Mouse (Mus musculus) forebrain, embryonic 16.5 days (tissue): ENCODE measurements around the gene Gm20388. TPM values are rescaled to one million over a fixed set of nuclear protein-coding genes. Genes with fewer than 3 reads are reported as not detected.

Source experiments
- ATAC-seq: fragments of 200-750 bp; cut with Nextera tagmentation; 2 replicates; pipeline ENCODE4 v1.8.0; 2017; ENCODE audit warnings: mild to moderate bottlenecking, moderate library complexity
- H3K27ac ChIP-seq: fragments of 300-500 bp; sonication (generic); 2 replicates; pipeline ENCODE4 v1.5.1; 2014; ENCODE audit warnings: low read length, control low read depth
- H3K27me3 ChIP-seq: fragments of 300-500 bp; sonication (generic); replicated peaks from 2 replicates; pipeline ENCODE4 v1.6.1; 2014; ENCODE audit warnings: low read length; ENCODE audit not compliant: control insufficient read depth, insufficient read depth
- H3K36me3 ChIP-seq: fragments of 300-500 bp; sonication (generic); 2 replicates; pipeline ENCODE4 v1.6.1; 2014; ENCODE audit not compliant: control insufficient read depth, insufficient read depth
- H3K4me1 ChIP-seq: fragments of 300-500 bp; sonication (generic); replicated peaks from 2 replicates; pipeline ENCODE4 v1.6.1; 2014; ENCODE audit warnings: low read length; ENCODE audit not compliant: control insufficient read depth, insufficient read depth
- H3K4me2 ChIP-seq: fragments of 300-500 bp; sonication (generic); 2 replicates; pipeline ENCODE4 v1.6.1; 2014; ENCODE audit warnings: mild to moderate bottlenecking, low read length, control low read depth
- H3K4me3 ChIP-seq: fragments of 300-500 bp; sonication (generic); replicated peaks from 2 replicates; pipeline ENCODE4 v1.5.1; 2014; ENCODE audit warnings: mild to moderate bottlenecking, low read length, control low read depth
- H3K9ac ChIP-seq: fragments of 300-500 bp; sonication (generic); replicated peaks from 2 replicates; pipeline ENCODE4 v1.6.1; 2014; ENCODE audit warnings: low read depth, low read length, control low read depth
- H3K9me3 ChIP-seq: fragments of 300-500 bp; sonication (generic); 2 replicates; pipeline ENCODE4 v1.6.1; 2016; ENCODE audit warnings: low read length; ENCODE audit not compliant: control insufficient read depth
- WGBS: fragments of 180-500 bp; shearing (Covaris S2); extraction: QIAGEN DNeasy Blood & Tissue Kit; methylation state at CpG from one replicate; pipeline ENCODE4 v1.1.7; 2014; 5-methylcytosine and 5-hydroxymethylcytosine counted together
- polyA plus RNA-seq: library from polyadenylated mRNA; unstranded; fragments of >200 nt; fragmentation: Nextera tagmentation; extraction: Ambion mirVana; gene quantifications from 2 replicates; pipeline ENCODE4 v1.2.1, GENCODE M21; 2015

Gene Gm20388
- polyA plus RNA-seq, 1 experiment from 2014 or later = 4.7 TPM

GRCm38 (mm10) chr8:121765594-121766138, 1855.0 kb downstream of the Gm20388 start:
- Histone ChIP-seq H3K27ac (no peak overlapping the region), H3K4me3 (no peak overlapping the region), H3K4me2 (no peak overlapping the region), H3K27me3 (no peaks in the 10 kb centered on the region), H3K4me1 (peaks cover 9% of the 10 kb centered on the region), H3K36me3 (no peaks in the 10 kb centered on the region), H3K9ac (no peak overlapping the region), H3K9me3 (no peaks in the 10 kb centered on the region)
- WGBS = 81% methylated on average over 7 of the region's 7 CpGs
- ATAC-seq = no peak

- 46% methylated on average over 3 of the region's 3 CpGs for WGBS
- Histone ChIP-seq H3K27ac (no peak overlapping the region), H3K9ac (no peak overlapping the region), H3K4me2 (no peak overlapping the region), H3K4me1 (peaks cover 15% of the 10 kb centered on the region), H3K27me3 (no peaks in the 10 kb centered on the region), H3K9me3 (no peaks in the 10 kb centered on the region), H3K36me3 (no peaks in the 10 kb centered on the region), H3K4me3 (no peak overlapping the region)
- ATAC-seq = no peak
Observed at GRCm38 (mm10) chr8:121769095-121769494, 1858.5 kb downstream of the Gm20388 start.

DNA sequence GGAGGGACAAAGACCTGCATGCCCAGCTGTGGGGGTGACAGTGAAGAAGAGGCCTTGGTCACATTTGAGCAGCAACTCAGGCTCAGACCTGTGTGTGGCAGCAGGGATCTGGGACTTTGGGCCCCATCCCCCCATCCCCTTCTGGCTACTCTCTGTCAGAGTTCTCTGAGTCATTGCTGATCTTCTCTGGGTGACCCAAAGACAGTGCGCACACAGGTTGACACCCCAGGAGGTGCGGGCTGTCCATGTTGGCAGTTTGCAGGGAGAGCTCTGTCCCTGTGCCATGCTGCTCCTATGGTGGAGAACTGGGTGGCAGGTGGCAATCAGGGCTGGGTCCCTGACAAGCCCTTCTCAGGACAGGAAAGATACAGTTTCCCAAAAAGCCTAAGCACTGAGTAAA, 1859.0 kb downstream of the Gm20388 start:
- 91% methylated on average over 2 of the region's 2 CpGs for WGBS
- no peak for ATAC-seq
- no peak overlapping the region for H3K9ac ChIP-seq
- H3K9me3 ChIP-seq = no peaks in the 10 kb centered on the region
- H3K4me2 ChIP-seq = no peak overlapping the region
- H3K4me3 ChIP-seq = no peak overlapping the region
- H3K27me3 ChIP-seq = no peaks in the 10 kb centered on the region
- peaks cover 15% of the 10 kb centered on the region for H3K4me1 ChIP-seq
- H3K36me3 ChIP-seq = no peaks in the 10 kb centered on the region
- H3K27ac ChIP-seq = no peak overlapping the region

DNA sequence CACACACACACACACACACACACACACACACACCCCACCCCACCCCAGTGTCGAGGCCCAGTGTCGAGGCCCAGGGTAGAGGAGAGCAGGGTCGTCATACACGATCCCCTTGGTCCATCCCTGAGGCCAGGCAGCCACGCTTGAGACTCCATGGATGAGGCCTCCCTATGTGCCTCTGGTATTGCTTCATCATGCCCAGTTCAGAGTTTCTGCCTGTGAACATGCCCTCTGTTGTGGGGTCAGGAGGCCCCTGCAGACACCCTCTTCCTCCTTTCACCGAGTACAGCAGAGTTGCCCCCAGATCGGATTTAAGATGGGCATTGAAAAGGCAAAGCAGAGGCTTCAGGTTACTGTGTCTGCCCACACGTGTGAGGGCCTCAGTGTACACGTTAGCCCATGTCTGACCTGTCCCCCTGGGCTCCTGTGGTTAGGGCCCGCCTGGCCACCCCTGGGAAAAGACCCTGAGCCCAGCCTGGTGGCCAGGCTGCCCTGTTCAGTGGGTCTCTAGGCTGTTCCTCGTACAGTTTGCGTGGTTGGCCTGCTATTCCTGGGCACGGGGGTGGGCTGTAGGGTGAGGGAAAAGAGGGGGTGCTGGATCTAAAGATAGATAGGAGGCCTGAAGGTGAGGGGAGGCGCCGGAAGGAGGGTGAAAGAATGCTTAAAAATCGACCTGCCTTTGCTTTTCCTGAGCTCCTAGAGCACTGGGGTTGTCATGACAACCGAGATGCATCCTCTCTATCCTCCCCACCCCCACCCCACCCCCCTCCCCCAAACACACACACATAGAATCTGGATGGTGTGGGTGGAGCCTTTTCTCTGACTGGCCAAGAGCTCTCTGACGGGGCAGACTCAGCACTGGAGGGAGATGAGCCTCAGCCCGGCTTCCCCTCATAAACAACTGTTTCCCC, 1860.5 kb downstream of the Gm20388 start:
- no peak overlapping the region for H3K4me3 ChIP-seq
- H3K27me3 ChIP-seq = no peaks in the 10 kb centered on the region
- H3K36me3 ChIP-seq = no peaks in the 10 kb centered on the region
- no peak overlapping the region; the same call in 1 of the 2 replicates for H3K9ac ChIP-seq
- peak overlapping the region; percentile 22; the same call in 1 of the 2 replicates for H3K4me2 ChIP-seq
- H3K4me1 ChIP-seq = peaks cover 15% of the 10 kb centered on the region
- H3K27ac ChIP-seq = peak overlapping the region; percentile 58
- H3K9me3 ChIP-seq = no peaks in the 10 kb centered on the region
- ATAC-seq = peak; percentile 88
- 30% methylated on average over 19 of the region's 19 CpGs for WGBS

DNA sequence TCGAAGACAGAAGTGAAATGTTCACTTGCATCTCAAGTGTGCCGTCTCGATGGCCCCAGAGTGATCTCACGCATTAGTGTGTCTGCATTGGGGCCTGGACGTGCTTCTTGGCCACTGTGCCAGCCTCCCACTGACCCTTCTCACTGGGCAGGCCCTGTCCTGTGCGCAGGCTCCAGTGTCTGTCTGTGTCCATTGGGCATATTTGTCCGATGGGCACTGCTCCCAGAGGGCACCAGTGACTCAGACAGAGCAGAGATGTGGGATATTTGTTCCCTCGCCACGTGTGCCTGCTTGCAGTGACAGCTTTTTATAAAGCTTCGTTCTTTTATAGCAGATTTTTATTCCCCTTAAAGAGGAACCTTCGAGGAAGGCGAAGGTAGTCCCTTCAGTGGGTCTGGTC, 1863.2 kb downstream of the Gm20388 start:
- H3K27ac ChIP-seq = no peak overlapping the region
- WGBS = 92% methylated on average over 12 of the region's 12 CpGs
- ATAC-seq = no peak

GRCm38 (mm10) chr8:121782493-121782892, 1871.9 kb downstream of the Gm20388 start:
- WGBS = 63% methylated on average over 5 of the region's 5 CpGs
- H3K36me3 ChIP-seq = 0 out of 2 replicates have a peak, but pooled peaks cover 2% of the 10 kb centered on the region
- H3K9me3 ChIP-seq = no peaks in the 10 kb centered on the region
- 0 out of 2 replicates have a peak, but pooled peaks cover 2% of the 10 kb centered on the region for H3K4me1 ChIP-seq
- H3K4me2 ChIP-seq = no peak overlapping the region
- H3K4me3 ChIP-seq = no peak overlapping the region
- no peak overlapping the region for H3K9ac ChIP-seq
- no peaks in the 10 kb centered on the region for H3K27me3 ChIP-seq
- no peak for ATAC-seq
- no peak overlapping the region for H3K27ac ChIP-seq

More for the DNA sequence above, 1863.2 kb downstream of the Gm20388 start:
- Histone ChIP-seq H3K4me2 (no peak overlapping the region), H3K9me3 (no peaks in the 10 kb centered on the region), H3K4me1 (peaks cover 15% of the 10 kb centered on the region), H3K4me3 (no peak overlapping the region), H3K9ac (no peak overlapping the region), H3K27me3 (no peaks in the 10 kb centered on the region), H3K36me3 (no peaks in the 10 kb centered on the region)

GRCm38 (mm10) chr8:121786542-121786941, 1875.9 kb downstream of the Gm20388 start:
- 59% methylated on average over 10 of the region's 10 CpGs for WGBS
- H3K9me3 ChIP-seq = no peaks in the 10 kb centered on the region
- ATAC-seq = no peak
- no peak overlapping the region for H3K27ac ChIP-seq
- H3K36me3 ChIP-seq = 0 out of 2 replicates have a peak, but pooled peaks cover 2% of the 10 kb centered on the region
- no peaks in the 10 kb centered on the region for H3K27me3 ChIP-seq
- 0 out of 2 replicates have a peak, but pooled peaks cover 2% of the 10 kb centered on the region for H3K4me1 ChIP-seq
- no peak overlapping the region for H3K9ac ChIP-seq
- no peak overlapping the region for H3K4me3 ChIP-seq
- H3K4me2 ChIP-seq = no peak overlapping the region

DNA sequence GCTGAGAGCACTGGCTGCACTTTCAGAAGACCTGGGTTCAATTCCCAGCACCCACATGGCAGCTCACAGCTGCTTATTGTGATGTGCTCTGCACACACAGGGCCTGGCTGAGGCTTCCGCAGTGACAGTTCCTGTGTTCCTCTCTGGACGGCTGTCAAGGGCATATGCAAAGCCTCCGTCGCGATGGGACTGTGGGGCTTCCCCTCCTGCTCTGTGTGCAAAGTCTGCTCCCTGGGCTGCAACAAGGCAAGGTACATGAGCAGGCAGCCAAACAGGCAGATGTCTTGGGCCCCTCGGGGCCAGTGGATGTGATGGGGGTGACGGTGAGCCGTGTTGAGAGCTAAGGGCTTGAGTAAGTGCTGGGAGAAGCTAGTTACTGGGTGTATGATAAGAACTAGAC, 1878.1 kb downstream of the Gm20388 start:
- Histone ChIP-seq H3K27ac (no peak overlapping the region), H3K4me2 (no peak overlapping the region), H3K9me3 (no peaks in the 10 kb centered on the region), H3K4me1 (0 out of 2 replicates have a peak, but pooled peaks cover 2% of the 10 kb centered on the region), H3K4me3 (no peak overlapping the region), H3K27me3 (no peaks in the 10 kb centered on the region), H3K9ac (no peak overlapping the region), H3K36me3 (0 out of 2 replicates have a peak, but pooled peaks cover 2% of the 10 kb centered on the region)
- no peak for ATAC-seq
- 91% methylated on average over 8 of the region's 8 CpGs for WGBS

- Histone ChIP-seq H3K27me3 (no peaks in the 10 kb centered on the region), H3K4me3 (no peak overlapping the region), H3K9me3 (no peaks in the 10 kb centered on the region), H3K9ac (no peak overlapping the region), H3K27ac (no peak overlapping the region), H3K4me1 (no peaks in the 10 kb centered on the region), H3K36me3 (peaks cover 4% of the 10 kb centered on the region; the same call in 1 of the 2 replicates), H3K4me2 (no peak overlapping the region)
- WGBS = 82% methylated on average over 7 of the region's 7 CpGs
- no peak for ATAC-seq
Observed at GRCm38 (mm10) chr8:121792159-121792558, 1881.5 kb downstream of the Gm20388 start.
